Mouse (Mus musculus) heart, adult 11 months (tissue): ENCODE data around the gene Prpsap2.
A peak's percentile ranks its signal among the peaks of the same experiment; 100 is the strongest.

ENCODE experiments used
- DNase-seq: peaks from one replicate; pipeline ENCODE4 v3.0.0; 2022

Prpsap2 gene

DNA sequence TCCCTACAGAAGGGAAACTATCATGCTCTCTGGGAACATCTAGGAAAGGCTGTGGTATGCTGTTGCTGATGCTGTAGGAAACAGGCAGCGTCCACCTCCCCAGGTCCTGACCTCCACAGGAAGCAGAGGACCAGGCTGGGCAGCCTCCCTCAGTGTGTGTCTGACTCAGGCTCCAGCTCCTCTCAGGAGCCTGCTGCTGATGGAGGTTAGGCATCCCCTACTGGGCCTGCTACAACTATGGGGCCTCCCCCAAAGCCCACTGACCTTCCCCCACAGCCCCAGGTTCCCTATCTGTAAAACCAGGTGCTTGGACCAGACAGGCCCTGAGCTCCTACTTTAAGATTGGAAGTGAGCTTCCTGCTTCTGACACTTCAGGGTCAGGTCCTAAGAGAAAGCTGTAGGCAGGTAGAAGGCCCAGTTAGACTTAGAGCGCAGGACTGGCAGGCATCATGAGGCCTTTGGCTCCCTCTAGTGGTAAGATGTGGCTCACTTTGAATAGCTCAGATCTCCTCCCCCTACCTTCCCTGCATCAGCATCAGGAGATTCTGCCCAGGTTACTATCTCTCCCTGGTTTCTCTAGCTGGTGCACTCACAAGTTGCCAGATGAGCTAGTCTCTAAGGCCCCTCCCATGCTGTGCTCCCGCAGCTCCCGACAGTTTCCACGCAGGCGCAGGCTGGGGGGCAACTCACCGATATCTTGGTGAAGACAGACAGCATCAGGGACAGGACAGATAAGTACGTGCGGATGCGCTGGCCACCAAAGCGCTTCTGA is 47.4 kb downstream of the Prpsap2 start:
- peak; percentile 97 for DNase-seq

DNA sequence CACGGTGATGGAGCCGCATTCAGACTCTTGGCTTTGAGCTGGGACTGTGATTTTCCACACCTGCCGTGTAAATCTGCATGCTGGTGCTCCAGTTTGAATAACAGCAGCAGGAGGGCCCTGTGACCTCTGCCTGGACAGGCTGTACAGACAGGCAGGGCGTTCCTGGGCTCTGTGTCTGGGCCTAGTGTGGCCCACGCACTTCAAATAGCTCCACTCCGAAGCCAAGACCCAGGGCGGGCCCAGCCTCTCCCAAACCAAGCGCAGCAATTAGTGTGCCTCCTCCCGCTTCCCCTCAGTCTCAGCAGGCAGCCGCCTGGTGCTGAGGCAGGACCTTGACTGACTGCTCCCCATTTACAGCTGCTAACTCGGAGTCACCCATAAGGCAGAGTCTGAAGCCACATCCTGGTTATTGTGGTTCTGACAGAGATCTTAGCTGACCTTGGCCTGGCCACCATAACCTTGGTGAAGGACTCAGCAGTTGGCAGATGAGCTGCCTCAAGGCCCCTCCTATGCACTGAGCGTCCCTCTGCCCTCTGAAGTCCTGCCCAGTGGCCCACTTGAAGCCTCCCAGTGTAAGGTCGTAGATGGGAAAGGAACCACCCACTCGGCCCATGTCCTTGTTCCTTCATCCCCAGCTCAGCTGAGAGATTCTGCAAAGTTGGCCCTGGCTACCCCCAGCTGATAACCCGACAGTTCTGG is 48.6 kb downstream of the Prpsap2 start:
- DNase-seq, result no peak

DNA sequence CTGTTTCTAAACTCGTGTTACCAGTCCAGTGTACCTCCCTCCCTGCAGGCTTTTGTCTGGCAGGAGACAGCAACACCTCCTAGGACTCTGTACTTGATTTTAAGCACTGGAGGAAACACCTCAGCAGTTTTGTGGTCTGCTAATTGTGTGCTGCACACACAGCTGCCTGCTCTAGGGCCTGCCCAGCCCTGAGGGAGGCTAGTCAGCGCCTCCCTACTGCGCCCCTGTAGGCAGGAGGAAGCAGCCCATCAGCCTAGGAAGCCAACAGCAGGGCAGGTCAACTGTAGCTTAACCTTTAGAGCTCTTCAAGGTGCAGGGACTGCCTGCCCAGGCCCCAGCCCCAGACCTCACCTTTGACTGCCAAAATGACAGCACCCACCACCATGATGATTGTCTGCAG is 53.0 kb downstream of the Prpsap2 start:
- no peak for DNase-seq

- DNase-seq, result no peak
Observed at GRCm38 (mm10) chr11:61706232-61706631, 55.7 kb downstream of the Prpsap2 start.

DNA sequence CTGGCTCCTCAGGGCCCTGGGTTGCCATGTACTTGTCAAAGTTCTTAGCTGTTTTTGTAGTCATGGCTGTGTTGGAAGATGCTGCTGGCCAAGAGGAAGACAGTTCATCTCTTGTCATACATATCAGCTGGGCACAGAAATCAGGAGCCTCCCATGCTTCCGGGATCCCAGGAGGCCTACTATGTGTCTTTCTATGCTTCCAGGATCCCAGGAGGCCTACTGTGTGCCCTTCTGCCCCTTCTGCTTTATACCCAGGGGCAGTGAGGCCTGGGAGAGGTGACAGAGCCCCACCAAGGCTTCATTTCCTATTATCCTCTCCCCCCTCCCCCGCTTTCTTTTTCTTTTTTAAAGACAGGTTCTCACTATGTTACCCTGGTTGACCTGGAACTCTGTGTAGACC is 56.3 kb downstream of the Prpsap2 start:
- DNase-seq, result no peak

DNA sequence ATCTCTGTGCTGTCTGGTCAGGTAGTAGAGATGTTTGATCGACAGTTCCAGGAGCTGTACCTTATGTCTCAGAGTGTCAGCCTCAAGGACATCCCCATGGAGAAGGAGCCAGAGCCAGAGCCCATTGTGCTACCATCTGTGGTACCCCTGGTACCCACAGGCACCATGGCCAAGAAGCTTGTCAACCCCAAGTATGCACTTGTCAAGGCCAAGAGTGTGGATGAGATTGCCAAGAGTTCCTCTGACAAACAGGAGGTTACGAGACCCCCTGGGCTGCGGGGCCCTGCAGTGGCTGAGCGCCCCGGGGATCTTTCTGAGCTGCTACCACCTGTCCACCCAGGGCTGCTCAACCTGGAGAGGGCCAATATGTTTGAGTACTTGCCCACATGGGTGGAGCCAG is 59.4 kb downstream of the Prpsap2 start:
- DNase-seq, result no peak

DNA sequence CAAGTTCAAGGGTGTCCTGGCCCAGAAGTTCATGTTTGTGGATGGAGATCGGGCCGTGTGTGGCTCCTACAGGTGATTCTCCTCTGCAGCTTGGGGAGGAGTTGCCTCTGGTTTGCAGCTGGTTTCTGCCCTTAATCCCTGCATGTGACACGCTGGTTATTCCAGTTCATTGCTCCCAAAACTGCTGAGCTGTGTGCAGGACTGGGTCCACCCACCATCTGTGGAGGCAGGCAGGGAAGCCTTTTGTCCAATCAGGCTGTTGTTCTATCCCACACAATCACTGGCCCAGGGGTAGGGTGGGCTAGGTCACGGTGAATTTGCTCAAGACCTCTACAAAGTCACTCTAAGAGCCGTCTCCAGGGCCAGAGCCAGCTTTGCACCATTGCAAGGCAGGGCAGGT is 60.2 kb downstream of the Prpsap2 start:
- no peak for DNase-seq

DNA sequence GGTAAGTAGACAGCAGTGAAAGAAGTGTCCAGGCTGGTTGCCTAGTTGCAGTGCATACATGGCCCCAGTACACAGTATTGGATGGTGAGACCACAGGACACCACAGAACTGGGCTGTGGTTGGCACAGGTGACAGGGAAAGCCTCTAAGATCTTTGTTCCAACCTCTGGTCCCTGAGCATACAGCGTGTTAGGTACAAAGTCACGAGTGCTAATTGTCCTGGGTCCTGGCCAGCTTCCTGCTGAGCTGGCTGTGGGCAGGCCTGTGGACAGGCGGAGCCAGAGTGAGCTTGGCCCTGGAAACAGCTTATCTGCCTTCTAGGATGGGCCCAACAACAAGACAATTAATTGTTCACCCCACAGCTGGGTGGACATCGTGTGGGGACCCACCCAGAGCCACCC is 62.0 kb downstream of the Prpsap2 start:
- DNase-seq, result peak; percentile 96

GRCm38 (mm10) chr11:61699460-61699859 is 62.4 kb downstream of the Prpsap2 start:
- DNase-seq, result no peak

DNA sequence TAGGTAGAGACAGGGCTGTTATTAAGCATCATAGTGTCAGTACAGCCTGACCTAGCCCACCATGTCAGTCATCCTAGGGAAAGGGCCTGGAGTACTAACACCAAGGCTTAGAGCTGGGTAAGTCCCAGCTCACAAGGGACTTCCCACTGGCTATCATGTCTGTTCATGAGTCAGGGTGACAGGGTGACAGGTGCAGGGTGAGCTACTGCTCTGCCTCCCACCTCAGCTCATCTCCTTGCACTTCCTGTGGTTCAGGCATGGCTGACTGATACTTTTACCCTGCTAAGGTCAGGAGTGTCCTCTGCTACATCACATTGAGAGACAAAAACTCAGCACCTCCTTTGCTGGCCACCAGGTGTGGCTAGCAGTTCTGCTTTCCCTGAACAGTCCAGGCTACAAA is 63.0 kb downstream of the Prpsap2 start:
- DNase-seq, result no peak

- DNase-seq, result no peak
Observed at GRCm38 (mm10) chr11:61692996-61693395, 68.9 kb downstream of the Prpsap2 start.

GRCm38 (mm10) chr11:61687595-61687994 is 74.3 kb downstream of the Prpsap2 start:
- DNase-seq, result no peak

- DNase-seq, result no peak
Observed at GRCm38 (mm10) chr11:61686906-61687453, 74.9 kb downstream of the Prpsap2 start.

GRCm38 (mm10) chr11:61686141-61686540 is 75.7 kb downstream of the Prpsap2 start:
- no peak for DNase-seq

GRCm38 (mm10) chr11:61685119-61685725 is 76.7 kb downstream of the Prpsap2 start:
- no peak for DNase-seq

DNA sequence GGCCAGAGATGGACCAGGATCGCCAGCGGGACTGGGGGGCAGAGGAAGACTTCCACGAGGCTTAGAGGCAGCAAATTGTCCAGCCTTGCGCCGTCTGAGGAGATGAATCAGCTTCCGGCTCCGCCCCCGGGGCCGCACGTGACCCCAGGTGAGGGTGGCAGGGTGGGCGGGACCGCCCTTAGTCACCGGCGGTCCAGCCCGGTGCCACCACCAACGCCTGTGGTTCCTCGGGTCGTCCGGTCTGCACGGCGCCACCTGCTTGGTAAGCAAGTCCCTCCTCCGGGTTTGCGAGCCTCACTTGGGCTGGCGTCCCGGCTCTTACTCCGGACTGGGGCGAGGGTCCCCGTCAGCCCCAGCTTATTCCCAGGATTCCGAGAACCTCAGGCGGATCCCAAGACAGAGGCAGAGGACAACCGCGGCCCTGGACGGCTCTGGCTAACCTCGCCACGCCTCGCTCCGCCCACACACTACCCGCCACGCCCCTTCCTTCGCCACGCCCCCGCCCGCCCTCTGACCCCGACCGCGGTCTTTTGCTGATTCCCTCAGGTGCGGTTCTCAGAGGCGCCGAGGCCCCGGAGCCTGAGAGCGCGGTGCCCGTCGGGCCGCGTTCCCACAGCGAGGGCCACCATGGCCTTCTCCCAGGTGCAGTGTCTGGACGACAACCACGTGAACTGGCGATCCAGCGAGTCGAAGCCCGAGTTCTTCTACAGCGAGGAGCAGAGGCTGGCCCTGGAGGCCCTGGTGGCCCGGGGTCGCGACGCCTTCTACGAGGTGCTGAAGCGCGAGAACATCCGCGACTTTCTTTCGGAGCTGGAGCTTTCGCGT is 77.8 kb downstream of the Prpsap2 start, which contains the start of gene Fam83g:
Gene Fam83g (plus strand): TSS at position 185 of the 825 bp plus-strand sequence.
- DNase-seq, result peak; percentile 96
